Mouse (Mus musculus) bone marrow macrophage, adult 2 months (primary cell): Measurements from ENCODE around the gene Gjc3.

Source experiments
- CTCF ChIP-seq: IDR thresholded peaks from 2 replicates; pipeline ENCODE4 v1.5.1; 2012; ENCODE audit warnings: low read depth, mild to moderate bottlenecking, low read length, moderate library complexity
- POLR2A ChIP-seq: IDR thresholded peaks from 2 replicates; pipeline ENCODE4 v1.6.1; 2012; ENCODE audit warnings: mild to moderate bottlenecking, low read depth, low read length, borderline replicate concordance

DNA sequence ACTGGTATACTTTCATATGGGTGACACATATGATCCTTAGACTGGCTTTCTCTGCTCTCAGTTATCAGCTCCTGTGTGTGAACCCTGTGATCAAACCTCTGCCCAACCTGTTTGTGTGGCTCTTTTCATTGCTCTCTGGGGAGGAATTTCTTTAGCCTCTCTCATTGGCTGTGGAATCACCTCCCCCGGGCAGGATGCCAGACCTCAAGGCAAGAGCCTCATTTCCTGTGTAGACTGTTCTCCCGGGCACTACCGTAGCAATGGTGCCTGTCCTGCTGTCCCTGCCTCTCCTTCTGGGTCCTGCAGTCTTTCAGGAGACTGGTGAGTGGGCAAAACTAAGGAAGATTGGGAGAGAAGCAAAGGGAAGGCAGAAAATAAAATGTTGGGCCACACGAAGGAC lies 18.4 kb upstream of the Gjc3 start, which contains the start of gene Azgp1:
- TF ChIP-seq POLR2A = no peak
- TF ChIP-seq CTCF = no peak
